Comparison of ENCODE assay signal across 8 mouse cellular contexts in genomic region chr19:7264766-7265331, GRCm38 (mm10). TPM values are rescaled to one million over a fixed set of nuclear protein-coding genes. Genes with fewer than 3 reads are reported as not detected.
DNase-seq lines count a peak whose midpoint lies in the region; ATAC-seq and TF ChIP-seq lines count a peak whose summit lies in the region.

No protein-coding gene starts in this region.

- H3K9ac ChIP-seq in lung, embryonic 15.5 days, result 0 out of 2 replicates have a peak overlapping the region, but pooled peaks have one; percentile 5
- peak overlapping the region; percentile 6 for H3K9ac ChIP-seq in forebrain, embryonic 14.5 days (ENCODE audit: low read length)
- peak overlapping the region; percentile 96 for H3K9ac ChIP-seq in hindbrain, embryonic 13.5 days
- H3K9ac ChIP-seq in midbrain, embryonic 11.5 days (ENCODE audit: low read length), result peak overlapping the region; percentile 95

- peaks cover 53% of the 10 kb centered on the region for H3K4me1 ChIP-seq in lung, embryonic 15.5 days
- H3K4me1 ChIP-seq in cerebellum, adult 2 months (ENCODE audit: control insufficient read depth, insufficient read depth, low read length), result peaks cover 20% of the 10 kb centered on the region
- peaks cover 36% of the 10 kb centered on the region for H3K4me1 ChIP-seq in forebrain, embryonic 14.5 days (ENCODE audit: control insufficient read depth, insufficient read depth, low read length)
- H3K4me1 ChIP-seq in hindbrain, embryonic 13.5 days (replicated peaks), result peaks cover 45% of the 10 kb centered on the region
- H3K4me1 ChIP-seq in midbrain, embryonic 11.5 days (ENCODE audit: control insufficient read depth, insufficient read depth, low read length), result peaks cover 41% of the 10 kb centered on the region

- ATAC-seq in lung, embryonic 15.5 days (ENCODE audit: borderline replicate concordance, extremely low read depth, low FRiP score, low TSS enrichment), result no peak
- ATAC-seq in forebrain, embryonic 14.5 days, result no peak
- ATAC-seq in hindbrain, embryonic 13.5 days (ENCODE audit: low FRiP score), result no peak
- ATAC-seq in midbrain, embryonic 11.5 days (ENCODE audit: low FRiP score), result no peak; the same call in 1 of the 2 replicates

- 27% methylated on average over 6 of the region's 6 CpGs for WGBS in lung, embryonic 15.5 days
- WGBS in cerebellum, adult 2 months, result 24% methylated on average over 6 of the region's 6 CpGs
- WGBS in forebrain, embryonic 14.5 days, result 10% methylated on average over 6 of the region's 6 CpGs
- 15% methylated on average over 6 of the region's 6 CpGs for WGBS in hindbrain, embryonic 13.5 days
- 9% methylated on average over 6 of the region's 6 CpGs for WGBS in midbrain, embryonic 11.5 days

- H3K4me3 ChIP-seq in lung, embryonic 15.5 days, result no peak overlapping the region
- no peak overlapping the region for H3K4me3 ChIP-seq in cerebellum, adult 2 months (replicated peaks; ENCODE audit: insufficient read depth, low read depth, low read length)
- no peak overlapping the region for H3K4me3 ChIP-seq in forebrain, embryonic 14.5 days (ENCODE audit: low read depth, low read length)
- H3K4me3 ChIP-seq in hindbrain, embryonic 13.5 days, result no peak overlapping the region
- no peak overlapping the region for H3K4me3 ChIP-seq in midbrain, embryonic 11.5 days (ENCODE audit: low read depth, low read length)

- TF ChIP-seq CTCF in cerebellum, adult 2 months (IDR thresholded peaks at IDR 0.05; ENCODE audit: borderline replicate concordance, insufficient read depth, low read depth, low read length), result no peak

- peak overlapping the region; percentile 55; the same call in 1 of the 2 replicates for H3K27ac ChIP-seq in lung, embryonic 15.5 days
- no peak overlapping the region for H3K27ac ChIP-seq in cerebellum, adult 2 months (ENCODE audit: insufficient read depth, low read length)
- peak overlapping the region; percentile 100 for H3K27ac ChIP-seq in forebrain, embryonic 14.5 days (ENCODE audit: low read depth, low read length)
- peak overlapping the region; percentile 98 for H3K27ac ChIP-seq in hindbrain, embryonic 13.5 days
- peak overlapping the region; percentile 99 for H3K27ac ChIP-seq in midbrain, embryonic 11.5 days (ENCODE audit: low read depth, low read length)

- no peak for DNase-seq in lung, adult 18-20 months
- peak; percentile 40 to 47 for DNase-seq in cerebellum, adult 2 months
- peak; percentile 45 for DNase-seq in forebrain, embryonic 14.5 days (ENCODE audit: low spot score)
- peak; percentile 92 for DNase-seq in midbrain, embryonic 11.5 days (ENCODE audit: low spot score, missing footprints)
- DNase-seq in ovary, postnatal 10 days (ENCODE audit: low spot score), result no peak
- no peak for DNase-seq in yolk sac, embryonic 10.5 days (ENCODE audit: low spot score)

- no peaks in the 10 kb centered on the region for H3K27me3 ChIP-seq in lung, embryonic 15.5 days
- H3K27me3 ChIP-seq in cerebellum, adult 2 months (ENCODE audit: control insufficient read depth, insufficient read depth, low read length), result no peaks in the 10 kb centered on the region
- H3K27me3 ChIP-seq in forebrain, embryonic 14.5 days (replicated peaks; ENCODE audit: control insufficient read depth, insufficient read depth, low read length), result no peaks in the 10 kb centered on the region
- H3K27me3 ChIP-seq in hindbrain, embryonic 13.5 days, result no peaks in the 10 kb centered on the region
- H3K27me3 ChIP-seq in midbrain, embryonic 11.5 days (ENCODE audit: control insufficient read depth, insufficient read depth, low read length), result no peaks in the 10 kb centered on the region

- H3K9me3 ChIP-seq in lung, embryonic 15.5 days, result no peaks in the 10 kb centered on the region
- no peaks in the 10 kb centered on the region for H3K9me3 ChIP-seq in forebrain, embryonic 14.5 days (replicated peaks; ENCODE audit: control insufficient read depth, low read length)
- H3K9me3 ChIP-seq in hindbrain, embryonic 13.5 days, result no peaks in the 10 kb centered on the region
- no peaks in the 10 kb centered on the region for H3K9me3 ChIP-seq in midbrain, embryonic 11.5 days (ENCODE audit: control insufficient read depth, low read length)

- H3K4me2 ChIP-seq in lung, embryonic 15.5 days, result 0 out of 2 replicates have a peak overlapping the region, but pooled peaks have one; percentile 4
- H3K4me2 ChIP-seq in forebrain, embryonic 14.5 days (ENCODE audit: low read length), result 0 out of 2 replicates have a peak overlapping the region, but pooled peaks have one; percentile 18
- H3K4me2 ChIP-seq in hindbrain, embryonic 13.5 days, result no peak overlapping the region
- peak overlapping the region; percentile 94 for H3K4me2 ChIP-seq in midbrain, embryonic 11.5 days

- H3K36me3 ChIP-seq in lung, embryonic 15.5 days, result no peaks in the 10 kb centered on the region
- H3K36me3 ChIP-seq in forebrain, embryonic 14.5 days (ENCODE audit: control insufficient read depth, insufficient read depth, low read length), result no peaks in the 10 kb centered on the region
- no peaks in the 10 kb centered on the region for H3K36me3 ChIP-seq in hindbrain, embryonic 13.5 days
- no peaks in the 10 kb centered on the region for H3K36me3 ChIP-seq in midbrain, embryonic 11.5 days (ENCODE audit: control insufficient read depth, insufficient read depth, low read length)

- no peak for TF ChIP-seq POLR2A in cerebellum, adult 2 months (IDR thresholded peaks at IDR 0.05; ENCODE audit: borderline replicate concordance, insufficient read depth, low read length)

RNA-seq across cellular contexts. Expression of gene Rcor2, which starts 2.3 kb away (rescaled TPM):
- 9.7 and 12.4 TPM in 2 replicates for polyA plus RNA-seq in lung, embryonic 15.5 days (2015; fragmentation: Nextera tagmentation; extraction: Ambion mirVana)
- 8.7 and 9.2 TPM in 2 replicates for polyA plus RNA-seq in cerebellum, adult 2 months (2012; rRNA removed)
- 36.2 and 36.6 TPM in 2 replicates for polyA plus RNA-seq in forebrain, embryonic 14.5 days (2014; fragmentation: Nextera tagmentation; extraction: Ambion mirVana)
- 30.2 and 32.0 TPM in 2 replicates for polyA plus RNA-seq in hindbrain, embryonic 13.5 days (2015; fragmentation: Nextera tagmentation; extraction: Ambion mirVana)
- 33.8 and 36.9 TPM in 2 replicates for polyA plus RNA-seq in midbrain, embryonic 11.5 days (2014; fragmentation: Nextera tagmentation; extraction: Ambion mirVana)

RNA-seq across cellular contexts. Expression of gene Naa40, which starts 23.9 kb away (rescaled TPM):
- 55.1 and 61.5 TPM in 2 replicates for polyA plus RNA-seq in lung, embryonic 15.5 days (2015; fragmentation: Nextera tagmentation; extraction: Ambion mirVana)
- polyA plus RNA-seq in cerebellum, adult 2 months (2012; rRNA removed), result 44.8 and 46.2 TPM in 2 replicates
- polyA plus RNA-seq in forebrain, embryonic 14.5 days (2014; fragmentation: Nextera tagmentation; extraction: Ambion mirVana), result 62.7 and 69.6 TPM in 2 replicates
- polyA plus RNA-seq in hindbrain, embryonic 13.5 days (2015; fragmentation: Nextera tagmentation; extraction: Ambion mirVana), result 65.3 and 66.6 TPM in 2 replicates
- 94.3 and 103 TPM in 2 replicates for polyA plus RNA-seq in midbrain, embryonic 11.5 days (2014; fragmentation: Nextera tagmentation; extraction: Ambion mirVana)

RNA-seq across cellular contexts. Expression of gene Cox8a, which starts 47.4 kb away (rescaled TPM):
- 793 and 848 TPM in 2 replicates for polyA plus RNA-seq in lung, embryonic 15.5 days (2015; fragmentation: Nextera tagmentation; extraction: Ambion mirVana)
- polyA plus RNA-seq in cerebellum, adult 2 months (2012; rRNA removed), result 1,171 and 1,228 TPM in 2 replicates
- polyA plus RNA-seq in forebrain, embryonic 14.5 days (2014; fragmentation: Nextera tagmentation; extraction: Ambion mirVana), result 772 and 935 TPM in 2 replicates
- polyA plus RNA-seq in hindbrain, embryonic 13.5 days (2015; fragmentation: Nextera tagmentation; extraction: Ambion mirVana), result 881 and 924 TPM in 2 replicates
- 730 and 757 TPM in 2 replicates for polyA plus RNA-seq in midbrain, embryonic 11.5 days (2014; fragmentation: Nextera tagmentation; extraction: Ambion mirVana)

RNA-seq across cellular contexts. Expression of gene Otub1, which starts 58.7 kb away (rescaled TPM):
- 188 and 194 TPM in 2 replicates for polyA plus RNA-seq in lung, embryonic 15.5 days (2015; fragmentation: Nextera tagmentation; extraction: Ambion mirVana)
- 234 and 248 TPM in 2 replicates for polyA plus RNA-seq in cerebellum, adult 2 months (2012; rRNA removed)
- polyA plus RNA-seq in forebrain, embryonic 14.5 days (2014; fragmentation: Nextera tagmentation; extraction: Ambion mirVana), result 262 TPM in 2 replicates
- 233 and 250 TPM in 2 replicates for polyA plus RNA-seq in hindbrain, embryonic 13.5 days (2015; fragmentation: Nextera tagmentation; extraction: Ambion mirVana)
- 241 and 252 TPM in 2 replicates for polyA plus RNA-seq in midbrain, embryonic 11.5 days (2014; fragmentation: Nextera tagmentation; extraction: Ambion mirVana)

Comparison
In these comparisons a context has a peak if more than half of its experiments do, and no peak if none do; other contexts are left out.
1. H3K9ac ChIP-seq: peak in every context shown above with its lines; median percentile 96 in hindbrain, embryonic 13.5 days; 95 in midbrain, embryonic 11.5 days; 6 in forebrain, embryonic 14.5 days; 5 in lung, embryonic 15.5 days.
2. DNase-seq: peak in cerebellum, adult 2 months (2 of 2), forebrain, embryonic 14.5 days (single experiment) and midbrain, embryonic 11.5 days (single experiment); none in lung, adult 18-20 months (0 of 2), ovary, postnatal 10 days (single experiment) and yolk sac, embryonic 10.5 days (single experiment).